Mouse (Mus musculus) lung, adult 2 months (tissue): Measurements from ENCODE around the gene Rhbdf2.

Experiments used
- CTCF ChIP-seq: fragments of 200-500 bp; IDR thresholded peaks from 2 replicates; pipeline ENCODE4 v1.5.1; 2011; ENCODE audit warnings: mild to moderate bottlenecking, low read length, control low read depth; ENCODE audit not compliant: insufficient read depth
- POLR2A ChIP-seq: fragments of 200-500 bp; IDR thresholded peaks from 2 replicates; pipeline ENCODE4 v1.6.1; 2011; ENCODE audit warnings: low read depth, mild to moderate bottlenecking, control low read depth, low read length, borderline replicate concordance; ENCODE audit errors: extremely low read depth

DNA sequence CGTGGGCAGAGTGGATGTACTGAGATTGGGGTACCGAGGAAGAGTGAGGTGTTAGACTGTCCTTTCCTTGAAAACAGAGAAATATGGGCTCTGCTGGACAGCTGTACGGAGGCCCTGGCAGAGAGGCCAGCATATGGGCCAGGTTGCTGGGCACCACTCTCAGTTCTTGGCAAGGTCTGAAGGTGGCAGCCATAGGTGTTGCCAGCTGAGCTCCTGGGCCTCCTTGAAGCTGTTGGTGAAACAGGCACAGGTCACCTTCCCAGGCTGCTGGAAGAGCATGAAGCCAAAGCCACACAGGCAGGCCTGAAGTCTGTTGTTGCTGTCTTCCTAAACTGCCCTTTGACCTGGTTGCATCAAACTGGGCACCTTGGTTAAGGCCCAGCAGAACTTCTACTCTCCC is 14.9 kb upstream of the Rhbdf2 start:
- no peak for TF ChIP-seq CTCF
- no peak for TF ChIP-seq POLR2A
